Mouse (Mus musculus): ENCODE measurements at regions not wholly inside any gene's neighbourhood (a gene's known extent, or its start where the extent isn't known, plus 50 kb on each side); places are given as distances from the start of the nearest gene placed in this dataset.

- no peak overlapping the region for H3K4me3 ChIP-seq
- H3K9me3 ChIP-seq (replicated peaks), result no peaks in the 10 kb centered on the region
- H3K4me1 ChIP-seq, result no peaks in the 10 kb centered on the region
- 69% methylated on average over 2 of the region's 2 CpGs for WGBS
- H3K36me3 ChIP-seq, result no peaks in the 10 kb centered on the region
- H3K27me3 ChIP-seq (ENCODE audit: low read depth, poor library complexity, severe bottlenecking), result no peaks in the 10 kb centered on the region
- DNase-seq (ENCODE audit: low spot score), result no peak
- H3K27ac ChIP-seq, result no peak overlapping the region
Observed at GRCm38 (mm10) chr3:121618561-121618960, 52.0 kb upstream of the 4930432M17Rik start.

- DNase-seq (ENCODE audit: low spot score), result no peak
- no peak overlapping the region for H3K4me3 ChIP-seq
- 0 out of 2 replicates have a peak, but pooled peaks cover 2% of the 10 kb centered on the region for H3K4me1 ChIP-seq
- no peaks in the 10 kb centered on the region for H3K36me3 ChIP-seq
- H3K9me3 ChIP-seq (replicated peaks), result no peaks in the 10 kb centered on the region
- H3K27me3 ChIP-seq (ENCODE audit: low read depth, poor library complexity, severe bottlenecking), result no peaks in the 10 kb centered on the region
- 72% methylated on average over 2 of the region's 2 CpGs for WGBS
- no peak overlapping the region for H3K27ac ChIP-seq
Observed at GRCm38 (mm10) chr3:121618161-121618560, 52.4 kb upstream of the 4930432M17Rik start.

GRCm38 (mm10) chr3:121617351-121617750, 53.2 kb upstream of the 4930432M17Rik start:
- Histone ChIP-seq H3K27me3 (ENCODE audit: low read depth, poor library complexity, severe bottlenecking) (no peaks in the 10 kb centered on the region), H3K9me3 (replicated peaks) (no peaks in the 10 kb centered on the region), H3K4me3 (no peak overlapping the region), H3K27ac (no peak overlapping the region), H3K4me1 (0 out of 2 replicates have a peak, but pooled peaks cover 4% of the 10 kb centered on the region), H3K36me3 (no peaks in the 10 kb centered on the region)
- DNase-seq (ENCODE audit: low spot score), result no peak
- 82% methylated on average over 7 of the region's 7 CpGs for WGBS

DNA sequence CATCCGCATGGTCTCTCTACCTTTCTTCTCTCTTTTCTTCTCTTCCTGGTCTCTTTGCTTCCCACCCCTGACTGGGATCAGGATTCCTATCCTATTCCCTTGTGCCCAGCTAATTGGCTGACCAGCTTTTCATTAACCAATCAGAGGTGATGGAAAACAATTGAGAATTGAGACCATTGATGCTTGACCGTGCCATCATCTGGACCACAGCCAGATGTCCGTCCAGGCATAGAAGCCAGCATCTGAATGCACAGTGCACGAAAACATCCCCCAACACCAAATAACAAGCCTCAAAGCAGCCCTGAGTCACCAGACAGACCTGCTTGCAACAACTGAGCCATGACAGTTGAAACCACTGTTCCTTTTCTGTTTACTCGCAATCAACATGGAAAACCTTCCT, 54.5 kb upstream of the 4930432M17Rik start:
- Histone ChIP-seq H3K27ac (no peak overlapping the region), H3K4me3 (no peak overlapping the region), H3K27me3 (ENCODE audit: low read depth, poor library complexity, severe bottlenecking) (no peaks in the 10 kb centered on the region), H3K4me1 (0 out of 2 replicates have a peak, but pooled peaks cover 4% of the 10 kb centered on the region), H3K9me3 (replicated peaks) (no peaks in the 10 kb centered on the region), H3K36me3 (no peaks in the 10 kb centered on the region)
- WGBS, result 90% methylated on average over 5 of the region's 5 CpGs
- no peak for DNase-seq (ENCODE audit: low spot score)

DNA sequence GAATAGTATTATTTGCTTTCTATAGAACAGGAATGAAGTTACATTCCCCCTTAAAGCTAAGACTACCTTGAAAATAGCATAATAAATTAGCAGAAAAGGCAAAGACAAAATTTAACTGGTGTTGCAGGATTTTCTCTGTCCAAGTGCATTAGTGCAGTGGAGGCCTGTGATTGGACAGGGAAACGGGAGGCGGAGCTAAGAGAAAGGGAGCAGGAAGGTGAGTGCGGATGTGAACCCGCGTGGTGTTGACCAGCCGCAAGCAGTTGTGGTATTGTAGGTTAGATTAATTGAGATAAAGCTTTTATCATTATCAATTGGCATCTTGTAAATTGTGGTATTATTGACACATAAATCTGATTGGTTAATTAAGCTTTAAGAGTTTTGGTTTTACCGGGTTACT, 55.8 kb upstream of the 4930432M17Rik start:
- H3K4me1 ChIP-seq, result peaks cover 6% of the 10 kb centered on the region; the same call in 1 of the 2 replicates
- 68% methylated on average over 7 of the region's 7 CpGs for WGBS
- H3K27me3 ChIP-seq (ENCODE audit: low read depth, poor library complexity, severe bottlenecking), result no peaks in the 10 kb centered on the region
- H3K4me3 ChIP-seq, result no peak overlapping the region
- no peak for DNase-seq (ENCODE audit: low spot score)
- no peak overlapping the region for H3K27ac ChIP-seq
- no peaks in the 10 kb centered on the region for H3K36me3 ChIP-seq
- no peaks in the 10 kb centered on the region for H3K9me3 ChIP-seq (replicated peaks)

DNA sequence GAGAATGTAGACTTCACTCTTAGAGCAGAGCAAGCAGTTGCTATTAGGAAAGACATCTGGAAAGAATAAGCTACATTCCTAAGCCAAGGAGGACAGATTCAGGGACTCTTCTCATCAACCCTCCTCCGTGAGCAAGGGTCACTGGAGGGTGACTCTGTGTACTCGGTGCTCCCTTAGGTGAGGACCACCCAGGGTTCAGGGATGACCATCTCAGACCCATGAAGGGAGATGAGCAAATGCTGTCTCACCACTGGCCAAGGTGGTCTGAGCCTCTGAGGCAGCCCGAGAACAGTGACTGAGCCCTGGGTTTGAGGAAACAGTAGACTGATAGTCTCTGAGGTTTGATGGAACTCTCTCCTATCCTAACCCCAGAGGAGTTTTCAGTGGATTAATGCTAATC, 57.3 kb upstream of the 4930432M17Rik start:
- WGBS, result 38% methylated on average over 3 of the region's 3 CpGs
- H3K4me3 ChIP-seq, result no peak overlapping the region
- DNase-seq (ENCODE audit: low spot score), result no peak
- no peaks in the 10 kb centered on the region for H3K36me3 ChIP-seq
- no peaks in the 10 kb centered on the region for H3K9me3 ChIP-seq (replicated peaks)
- no peaks in the 10 kb centered on the region for H3K27me3 ChIP-seq (ENCODE audit: low read depth, poor library complexity, severe bottlenecking)
- no peak overlapping the region for H3K27ac ChIP-seq
- H3K4me1 ChIP-seq, result peaks cover 13% of the 10 kb centered on the region; the same call in 1 of the 2 replicates

DNA sequence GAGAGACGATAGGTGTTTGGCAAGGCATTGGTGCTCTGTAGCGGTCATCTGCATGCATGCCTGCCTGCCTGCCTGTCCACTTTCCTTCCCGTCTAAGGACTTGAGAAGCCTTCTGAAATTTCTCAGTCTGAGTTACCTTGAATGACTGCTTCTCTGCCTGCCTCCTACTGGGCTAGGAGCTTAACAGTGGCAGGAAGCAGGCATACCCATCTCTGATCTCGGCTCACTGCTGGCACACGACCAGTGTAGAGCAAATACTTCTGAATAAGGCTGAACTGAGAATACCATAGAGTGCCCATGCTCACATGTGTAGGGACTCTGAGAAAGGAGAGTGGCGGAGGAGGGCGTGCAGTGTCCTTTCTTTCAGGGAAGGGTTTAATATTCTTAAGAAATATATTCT, 60.7 kb upstream of the 4930432M17Rik start:
- Histone ChIP-seq H3K27ac (no peak overlapping the region), H3K27me3 (ENCODE audit: low read depth, poor library complexity, severe bottlenecking) (no peaks in the 10 kb centered on the region), H3K9me3 (replicated peaks) (no peaks in the 10 kb centered on the region), H3K4me1 (peaks cover 13% of the 10 kb centered on the region; the same call in 1 of the 2 replicates), H3K36me3 (no peaks in the 10 kb centered on the region), H3K4me3 (no peak overlapping the region)
- no peak for DNase-seq (ENCODE audit: low spot score)
- 80% methylated on average over 7 of the region's 7 CpGs for WGBS

DNA sequence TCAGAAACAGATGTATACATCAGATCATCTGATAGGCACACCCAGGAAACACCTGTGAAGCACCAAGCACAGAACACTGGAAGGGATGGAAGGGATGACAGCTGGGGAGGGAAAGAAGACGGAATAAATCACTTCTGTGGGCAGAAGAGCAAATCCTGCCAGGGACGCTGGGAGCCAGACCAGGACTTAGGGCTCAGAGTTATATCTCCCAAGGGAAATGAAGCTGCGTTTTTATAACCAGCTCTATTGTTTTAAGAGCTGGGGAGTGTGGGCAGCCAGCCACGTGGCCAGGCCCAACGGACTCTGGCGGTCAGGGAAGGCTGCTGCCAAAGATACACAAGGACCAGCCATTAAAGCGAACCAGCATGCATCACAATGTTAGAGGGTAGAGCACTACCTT, 61.5 kb upstream of the 4930432M17Rik start:
- Histone ChIP-seq H3K27ac (no peak overlapping the region), H3K4me3 (no peak overlapping the region)
- no peak for DNase-seq (ENCODE audit: low spot score)

DNA sequence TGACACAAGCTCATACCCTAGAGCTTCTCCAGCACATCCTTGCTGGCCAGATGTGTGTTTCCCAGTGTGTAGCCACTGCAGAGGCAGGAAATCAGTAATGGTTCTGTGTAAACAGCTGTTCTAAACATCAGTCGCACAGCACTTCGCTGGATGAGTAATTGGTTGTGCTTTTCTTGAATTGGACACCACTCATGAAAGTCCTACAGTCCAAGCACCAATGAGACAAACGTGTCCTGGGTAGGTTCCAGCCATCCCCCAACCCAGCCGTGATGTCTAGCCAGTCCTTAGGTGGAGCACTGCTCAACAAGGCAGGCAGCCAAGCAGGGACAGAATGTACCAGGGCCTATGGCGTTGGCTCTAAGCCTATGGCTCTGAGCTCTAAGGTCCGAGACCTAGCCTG, 65.8 kb upstream of the 4930432M17Rik start:
- H3K4me1 ChIP-seq, result peaks cover 10% of the 10 kb centered on the region; the same call in 1 of the 2 replicates
- H3K27me3 ChIP-seq (ENCODE audit: low read depth, poor library complexity, severe bottlenecking), result no peaks in the 10 kb centered on the region
- H3K9me3 ChIP-seq (replicated peaks), result no peaks in the 10 kb centered on the region
- no peaks in the 10 kb centered on the region for H3K36me3 ChIP-seq
- no peak for DNase-seq (ENCODE audit: low spot score)
- H3K4me3 ChIP-seq, result no peak overlapping the region
- WGBS, result 80% methylated on average over 6 of the region's 6 CpGs
- H3K27ac ChIP-seq, result no peak overlapping the region

More for the DNA sequence above, 61.5 kb upstream of the 4930432M17Rik start:
- Histone ChIP-seq H3K4me1 (peaks cover 13% of the 10 kb centered on the region; the same call in 1 of the 2 replicates), H3K9me3 (replicated peaks) (no peaks in the 10 kb centered on the region), H3K36me3 (no peaks in the 10 kb centered on the region), H3K27me3 (ENCODE audit: low read depth, poor library complexity, severe bottlenecking) (no peaks in the 10 kb centered on the region)
- 78% methylated on average over 7 of the region's 7 CpGs for WGBS

GRCm38 (mm10) chr3:121604081-121604480, 66.5 kb upstream of the 4930432M17Rik start:
- H3K4me3 ChIP-seq, result no peak overlapping the region
- DNase-seq (ENCODE audit: low spot score), result no peak
- H3K4me1 ChIP-seq, result peaks cover 5% of the 10 kb centered on the region; the same call in 1 of the 2 replicates
- 89% methylated on average over 9 of the region's 9 CpGs for WGBS
- no peak overlapping the region for H3K27ac ChIP-seq
- H3K27me3 ChIP-seq (ENCODE audit: low read depth, poor library complexity, severe bottlenecking), result no peaks in the 10 kb centered on the region
- H3K36me3 ChIP-seq, result no peaks in the 10 kb centered on the region
- H3K9me3 ChIP-seq (replicated peaks), result no peaks in the 10 kb centered on the region

DNA sequence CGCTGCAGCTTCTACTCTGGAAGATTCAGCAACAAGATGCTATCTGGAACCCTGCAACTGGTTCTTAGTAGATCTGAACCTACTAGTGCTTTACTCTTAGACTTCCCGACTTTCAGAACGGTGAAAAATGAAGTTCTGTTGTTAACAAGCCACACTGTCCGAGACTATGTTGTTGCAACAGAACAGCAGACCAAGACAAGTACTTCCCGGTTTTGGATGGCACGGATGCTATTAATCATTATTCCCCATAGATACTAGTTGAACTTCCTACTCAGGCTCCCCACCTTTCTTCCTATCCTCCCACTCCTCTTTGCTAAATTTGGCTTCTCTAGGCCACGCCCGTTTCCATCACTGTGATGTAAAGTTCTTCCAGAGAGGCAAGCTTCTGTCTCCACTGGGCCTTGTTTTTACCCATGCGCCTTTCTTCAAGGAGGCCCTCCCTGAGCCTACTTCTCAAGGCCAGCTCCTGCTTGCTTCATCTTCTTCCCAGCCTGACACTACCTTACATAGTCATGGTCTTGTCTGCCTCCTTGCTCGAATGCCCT, 67.7 kb upstream of the 4930432M17Rik start:
- DNase-seq (ENCODE audit: low spot score), result no peak
- H3K27me3 ChIP-seq (ENCODE audit: low read depth, poor library complexity, severe bottlenecking), result no peaks in the 10 kb centered on the region
- no peaks in the 10 kb centered on the region for H3K36me3 ChIP-seq
- WGBS, result 93% methylated on average over 10 of the region's 10 CpGs
- no peak overlapping the region for H3K4me3 ChIP-seq
- 0 out of 2 replicates have a peak, but pooled peaks cover 3% of the 10 kb centered on the region for H3K4me1 ChIP-seq
- H3K9me3 ChIP-seq (replicated peaks), result no peaks in the 10 kb centered on the region
- no peak overlapping the region for H3K27ac ChIP-seq

DNA sequence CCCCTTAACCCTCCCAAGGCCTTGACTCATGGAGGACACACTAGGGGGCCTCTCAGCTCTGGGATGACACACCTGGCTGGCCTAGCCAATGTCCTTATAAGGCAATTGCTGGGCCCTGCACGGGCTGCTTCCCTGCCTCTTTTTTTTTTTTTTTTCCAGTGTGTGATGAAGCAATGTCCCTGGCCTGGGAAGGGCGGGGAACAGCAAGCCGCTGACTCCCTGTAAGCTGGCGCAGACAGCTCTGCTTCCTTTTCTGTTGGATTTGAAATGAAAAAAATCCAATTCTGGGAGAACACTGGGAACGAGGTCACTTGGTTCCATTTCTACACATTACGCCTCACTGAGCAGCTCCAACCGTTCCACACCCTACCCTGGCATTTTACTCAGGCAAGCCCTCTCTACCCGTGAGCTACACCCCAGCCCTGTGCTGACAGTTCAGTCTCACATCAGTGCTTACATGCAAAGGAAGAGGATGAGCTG, 68.4 kb upstream of the 4930432M17Rik start:
- DNase-seq (ENCODE audit: low spot score), result no peak
- Histone ChIP-seq H3K27ac (no peak overlapping the region), H3K9me3 (replicated peaks) (no peaks in the 10 kb centered on the region), H3K4me3 (no peak overlapping the region), H3K4me1 (0 out of 2 replicates have a peak, but pooled peaks cover 3% of the 10 kb centered on the region), H3K27me3 (ENCODE audit: low read depth, poor library complexity, severe bottlenecking) (no peaks in the 10 kb centered on the region), H3K36me3 (no peaks in the 10 kb centered on the region)
- WGBS, result 76% methylated on average over 8 of the region's 8 CpGs

- Histone ChIP-seq H3K27ac (no peak overlapping the region), H3K4me1 (0 out of 2 replicates have a peak, but pooled peaks cover 3% of the 10 kb centered on the region), H3K4me3 (no peak overlapping the region), H3K36me3 (no peaks in the 10 kb centered on the region), H3K9me3 (replicated peaks) (no peaks in the 10 kb centered on the region), H3K27me3 (ENCODE audit: low read depth, poor library complexity, severe bottlenecking) (no peaks in the 10 kb centered on the region)
- no peak for DNase-seq (ENCODE audit: low spot score)
- 67% methylated on average over 10 of the region's 10 CpGs for WGBS
Observed at GRCm38 (mm10) chr3:121600841-121601240, 68.6 kb upstream of the Slc44a3 start.

DNA sequence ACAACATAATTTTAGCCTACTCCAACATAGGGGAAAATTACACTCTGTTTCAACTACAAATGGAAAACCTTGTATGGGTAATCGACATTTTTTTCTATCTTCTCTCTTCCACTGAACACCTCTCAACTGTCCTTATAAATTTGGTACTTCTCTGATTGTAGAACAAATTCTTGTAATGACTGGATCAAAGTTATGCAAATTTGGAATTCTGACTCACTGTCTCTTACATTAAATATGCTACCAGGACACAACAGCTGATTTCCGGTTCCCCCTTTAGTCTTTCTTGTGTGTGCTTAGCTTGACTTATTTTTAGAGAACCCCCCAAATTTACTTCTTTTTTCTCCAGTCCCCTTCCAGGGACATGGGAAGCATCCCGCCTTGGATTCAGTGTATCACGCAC, 68.2 kb upstream of the Slc44a3 start:
- Histone ChIP-seq H3K27me3 (ENCODE audit: low read depth, poor library complexity, severe bottlenecking) (no peaks in the 10 kb centered on the region), H3K4me1 (0 out of 2 replicates have a peak, but pooled peaks cover 3% of the 10 kb centered on the region), H3K36me3 (no peaks in the 10 kb centered on the region), H3K27ac (no peak overlapping the region), H3K9me3 (replicated peaks) (no peaks in the 10 kb centered on the region), H3K4me3 (no peak overlapping the region)
- 89% methylated on average over 4 of the region's 4 CpGs for WGBS
- DNase-seq (ENCODE audit: low spot score), result no peak

Data from limb, embryonic 10.5 days (tissue).